Mouse (Mus musculus) bone marrow macrophage, adult 2 months (primary cell): ENCODE results near the gene Gm6169.

Experiments used
- CTCF ChIP-seq: IDR thresholded peaks from 2 replicates; pipeline ENCODE4 v1.5.1; 2012; ENCODE audit warnings: low read depth, mild to moderate bottlenecking, low read length, moderate library complexity
- POLR2A ChIP-seq: IDR thresholded peaks from 2 replicates; pipeline ENCODE4 v1.6.1; 2012; ENCODE audit warnings: mild to moderate bottlenecking, low read depth, low read length, borderline replicate concordance

DNA sequence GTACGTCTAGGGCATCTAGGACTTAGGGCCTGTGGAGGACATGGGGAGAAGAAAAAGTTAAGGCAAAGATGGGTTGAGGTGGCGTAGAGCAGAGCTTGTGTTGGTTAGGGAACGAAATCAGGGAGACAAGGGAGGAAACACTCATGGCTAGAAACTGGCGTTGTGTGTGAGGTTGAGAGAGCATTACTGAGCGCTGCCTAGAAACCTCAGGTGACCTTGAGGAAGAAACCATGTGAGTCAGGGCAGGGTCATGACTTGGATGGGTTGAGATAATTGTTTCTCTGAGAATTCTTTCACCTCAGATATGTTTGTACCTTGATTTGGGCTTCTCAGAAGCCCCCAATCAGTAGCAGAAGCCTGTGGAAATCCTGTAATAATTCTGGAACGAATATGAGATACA, 11.6 kb downstream of the Gm6169 start:
- TF ChIP-seq CTCF (no peak), POLR2A (no peak)
